Mouse (Mus musculus) lung, postnatal 0 days (tissue): ENCODE results near the gene Qdpr.

Source experiments
- CTCF ChIP-seq: IDR thresholded peaks from 2 replicates; pipeline ENCODE4 v1.5.1; 2016; ENCODE audit warnings: antibody characterized with exemption, mild to moderate bottlenecking
- EP300 ChIP-seq: IDR thresholded peaks from 2 replicates; pipeline ENCODE4 v1.6.1; 2016; ENCODE audit warnings: antibody characterized with exemption, mild to moderate bottlenecking, control low read depth

- TF ChIP-seq CTCF (no peak), EP300 (no peak)
These were observed 3.4 kb upstream of the Qdpr start, which contains the start of gene Clrn2 for GRCm38 (mm10) chr5:45453451-45453850.
